Mouse (Mus musculus) lung, postnatal 0 days (tissue): ENCODE measurements around the gene Zfpl1. TPM values are rescaled to one million over a fixed set of nuclear protein-coding genes. Genes with fewer than 3 reads are reported as not detected.
"Not testable (repeated sequence)": the region's sequence is repeated elsewhere in the genome, so short reads cannot be mapped to it uniquely, and the experiment has no call there.

ENCODE experiments used
- ATAC-seq: fragments of 200-750 bp; cut with Nextera tagmentation; 2 replicates; pipeline ENCODE4 v1.8.0; 2017; ENCODE audit warnings: moderate library complexity
- DNase-seq: peaks from one replicate; pipeline ENCODE4 v3.0.0-alpha.2; 2016; ENCODE audit warnings: low spot score
- H3K27ac ChIP-seq: fragments of 300-500 bp; sonication (generic); 2 replicates; pipeline ENCODE4 v1.5.1; 2014; ENCODE audit warnings: antibody characterized with exemption, mild to moderate bottlenecking, low read length, mixed read lengths
- H3K27me3 ChIP-seq: fragments of 300-500 bp; sonication (generic); replicated peaks from 2 replicates; pipeline ENCODE4 v1.6.1; 2014; ENCODE audit warnings: low read length, mixed read lengths; ENCODE audit not compliant: insufficient read depth
- H3K36me3 ChIP-seq: fragments of 300-500 bp; sonication (generic); 2 replicates; pipeline ENCODE4 v1.6.1; 2014; ENCODE audit warnings: low read length, mixed read lengths; ENCODE audit not compliant: insufficient read depth
- H3K4me1 ChIP-seq: fragments of 300-500 bp; sonication (generic); 2 replicates; pipeline ENCODE4 v1.6.1; 2014; ENCODE audit warnings: antibody characterized with exemption, low read depth, low read length, mixed read lengths; ENCODE audit not compliant: insufficient read depth
- H3K4me2 ChIP-seq: fragments of 300-500 bp; sonication (generic); replicated peaks from 2 replicates; pipeline ENCODE4 v1.6.1; 2014; ENCODE audit warnings: low read depth, mild to moderate bottlenecking, low read length, moderate library complexity, mixed read lengths
- H3K4me3 ChIP-seq: fragments of 300-500 bp; sonication (generic); 2 replicates; pipeline ENCODE4 v1.5.1; 2014; ENCODE audit warnings: low read depth, low read length
- H3K9ac ChIP-seq: fragments of 300-500 bp; sonication (generic); replicated peaks from 2 replicates; pipeline ENCODE4 v1.6.1; 2014; ENCODE audit warnings: low read depth, mild to moderate bottlenecking
- H3K9me3 ChIP-seq: fragments of 300-500 bp; sonication (generic); 2 replicates; pipeline ENCODE4 v1.6.1; 2016; ENCODE audit warnings: low read length, mixed read lengths
- CTCF ChIP-seq: IDR thresholded peaks from 2 replicates; pipeline ENCODE4 v1.5.1; 2016; ENCODE audit warnings: antibody characterized with exemption, mild to moderate bottlenecking
- EP300 ChIP-seq: IDR thresholded peaks from 2 replicates; pipeline ENCODE4 v1.6.1; 2016; ENCODE audit warnings: antibody characterized with exemption, mild to moderate bottlenecking, control low read depth
- WGBS: fragments of 180-500 bp; shearing (Covaris S2); extraction: QIAGEN DNeasy Blood & Tissue Kit; methylation state at CpG from one replicate; pipeline ENCODE4 v1.1.7; 2014; 5-methylcytosine and 5-hydroxymethylcytosine counted together
- polyA plus RNA-seq: library from polyadenylated mRNA; unstranded; fragments of >200 nt; fragmentation: Nextera tagmentation; extraction: Ambion mirVana; gene quantifications from 2 replicates; pipeline ENCODE4 v1.2.1, GENCODE M21; 2015

Zfpl1 gene
- polyA plus RNA-seq, 1 experiment from 2014 or later, result 57.8 TPM

- WGBS, result under 1% methylated on average over 59 of the region's 65 CpGs
- H3K36me3 ChIP-seq, result peaks cover 21% of the 10 kb centered on the region
- H3K4me3 ChIP-seq, result peak within 1 kb of the TSS; percentile 93
- ATAC-seq, result peak; percentile 93
- peak; percentile 98 for DNase-seq
- no peaks in the 10 kb centered on the region for H3K9me3 ChIP-seq
- peak within 1 kb of the TSS; percentile 87 for H3K9ac ChIP-seq
- peak within 1 kb of the TSS; percentile 98 for H3K27ac ChIP-seq
- no peak; the same call in 1 of the 2 replicates for TF ChIP-seq CTCF
- peak; percentile 77; the same call in 1 of the 2 replicates for TF ChIP-seq EP300
- peak within 1 kb of the TSS; percentile 92 for H3K4me2 ChIP-seq
- no peaks in the 10 kb centered on the region for H3K27me3 ChIP-seq
- H3K4me1 ChIP-seq, result peaks cover 6% of the 10 kb centered on the region; the same call in 1 of the 2 replicates
Measured at GRCm38 (mm10) chr19:6046294-6047153, 38.2 kb downstream of the Zfpl1 start, which contains the start of gene Syvn1. Gene Syvn1 (plus strand): TSS chr19:6046576.

GRCm38 (mm10) chr19:6045366-6046293 is 39.1 kb downstream of the Zfpl1 start:
- Histone ChIP-seq H3K27me3 (no peaks in the 10 kb centered on the region), H3K4me1 (peaks cover 6% of the 10 kb centered on the region; the same call in 1 of the 2 replicates), H3K36me3 (peaks cover 12% of the 10 kb centered on the region; the same call in 1 of the 2 replicates), H3K9me3 (no peaks in the 10 kb centered on the region), H3K4me2 (peak overlapping the region; percentile 92), H3K9ac (peak overlapping the region; percentile 63), H3K27ac (peak overlapping the region; percentile 98), H3K4me3 (peak overlapping the region; percentile 93)
- TF ChIP-seq CTCF (peak; percentile 39), EP300 (no peak)
- WGBS, result 13% methylated on average over 20 of the region's 20 CpGs
- DNase-seq, result peak; percentile 71
- peak; percentile 31 for ATAC-seq

GRCm38 (mm10) chr19:6044102-6044501 is 40.7 kb downstream of the Zfpl1 start:
- peak; percentile 90 for DNase-seq
- peak; percentile 70 for TF ChIP-seq CTCF
- WGBS, result 21% methylated on average over 4 of the region's 4 CpGs

DNA sequence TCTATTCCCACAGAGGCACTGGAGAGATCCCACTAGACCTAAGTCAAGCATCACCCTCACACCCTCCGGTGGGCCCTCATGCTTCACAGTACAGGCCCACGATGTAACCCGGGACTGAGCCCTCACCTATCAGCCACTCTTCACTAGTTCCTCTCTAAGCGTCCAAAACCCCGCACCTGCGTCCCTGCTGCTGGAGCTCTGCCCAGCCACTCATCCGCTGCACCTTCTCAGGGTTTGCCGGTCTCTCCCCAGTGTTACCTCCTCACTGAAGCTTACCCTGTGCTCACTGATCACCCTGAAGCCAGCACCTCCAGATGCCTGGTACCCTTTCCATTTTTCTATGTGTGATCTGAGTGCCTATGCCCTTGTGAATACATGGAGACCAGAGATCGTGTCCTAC is 42.5 kb downstream of the Zfpl1 start:
- no peak for TF ChIP-seq EP300
- TF ChIP-seq CTCF, result no peak
- Histone ChIP-seq H3K36me3 (no peaks in the 10 kb centered on the region), H3K27me3 (no peaks in the 10 kb centered on the region), H3K4me1 (peaks cover 6% of the 10 kb centered on the region; the same call in 1 of the 2 replicates), H3K4me2 (no peak overlapping the region), H3K27ac (no peak overlapping the region), H3K9me3 (no peaks in the 10 kb centered on the region), H3K4me3 (no peak overlapping the region), H3K9ac (no peak overlapping the region)
- DNase-seq (no peak), ATAC-seq (no peak)
- WGBS, result 68% methylated on average over 9 of the region's 9 CpGs

More at GRCm38 (mm10) chr19:6044102-6044501, 40.7 kb downstream of the Zfpl1 start:
- not testable (repeated sequence) for ATAC-seq, H3K4me3 ChIP-seq, H3K9me3 ChIP-seq, H3K9ac ChIP-seq, H3K4me2 ChIP-seq, H3K27ac ChIP-seq, H3K4me1 ChIP-seq, H3K36me3 ChIP-seq, H3K27me3 ChIP-seq

DNA sequence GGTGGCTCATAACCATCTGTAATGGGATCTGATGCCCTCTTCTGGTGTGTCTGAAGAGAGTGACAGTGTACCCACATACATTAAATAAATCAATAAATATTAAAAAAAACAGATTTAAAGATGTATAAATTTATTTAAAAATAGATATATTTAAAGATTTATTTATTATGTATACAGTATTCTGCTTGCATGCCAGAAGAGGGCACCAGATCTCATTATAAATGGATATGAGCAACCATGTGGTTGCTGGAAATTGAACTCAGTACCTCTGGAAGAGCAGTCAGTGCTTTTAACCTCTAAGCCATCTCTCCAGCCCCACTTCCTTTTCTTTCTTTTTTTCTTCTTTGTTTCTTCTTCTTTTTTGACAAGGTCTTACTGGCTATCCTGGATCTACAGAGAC is 44.8 kb downstream of the Zfpl1 start:
- TF ChIP-seq EP300 (no peak), CTCF (no peak)
- H3K4me1 ChIP-seq, result no peaks in the 10 kb centered on the region
- H3K36me3 ChIP-seq, result no peaks in the 10 kb centered on the region
- H3K9me3 ChIP-seq, result no peaks in the 10 kb centered on the region
- H3K4me3 ChIP-seq, result no peak overlapping the region
- no peaks in the 10 kb centered on the region for H3K27me3 ChIP-seq
- DNase-seq, result no peak
- no peak overlapping the region for H3K4me2 ChIP-seq
- ATAC-seq, result no peak
- no peak overlapping the region for H3K9ac ChIP-seq
- H3K27ac ChIP-seq, result no peak overlapping the region

DNA sequence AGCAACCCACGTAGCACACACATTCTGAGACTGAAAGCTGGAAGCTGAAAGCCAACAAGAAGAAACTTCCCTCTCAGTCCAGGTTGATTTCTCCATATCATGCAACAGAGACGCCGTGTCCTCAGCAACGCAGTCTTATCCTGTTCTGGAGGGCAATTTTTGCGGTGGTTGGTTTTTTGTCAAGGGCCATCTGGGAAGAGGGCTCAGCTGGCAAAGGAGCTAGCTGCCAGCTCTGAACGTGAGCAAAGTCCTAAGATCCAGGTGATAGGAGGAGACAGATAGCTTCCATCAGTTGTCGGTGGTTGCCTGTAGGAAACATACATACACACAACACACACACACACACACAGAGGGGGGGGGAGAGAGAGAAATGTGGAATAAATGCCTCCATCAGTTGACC is 46.4 kb downstream of the Zfpl1 start:
- H3K27me3 ChIP-seq, result no peaks in the 10 kb centered on the region
- ATAC-seq (no peak), DNase-seq (no peak)
- H3K4me2 ChIP-seq, result no peak overlapping the region
- no peaks in the 10 kb centered on the region for H3K36me3 ChIP-seq
- H3K9me3 ChIP-seq, result no peaks in the 10 kb centered on the region
- H3K4me3 ChIP-seq, result no peak overlapping the region
- TF ChIP-seq CTCF (no peak), EP300 (no peak)
- H3K27ac ChIP-seq, result no peak overlapping the region
- no peaks in the 10 kb centered on the region for H3K4me1 ChIP-seq
- H3K9ac ChIP-seq, result no peak overlapping the region
- 73% methylated on average over 7 of the region's 7 CpGs for WGBS
